Mouse (Mus musculus) limb, embryonic 14.5 days (tissue): ENCODE data around the gene Plekha7. TPM values are rescaled to one million over a fixed set of nuclear protein-coding genes. Genes with fewer than 3 reads are reported as not detected.

Experiments
- ATAC-seq: fragments of 200-750 bp; cut with Nextera tagmentation; 2 replicates; pipeline ENCODE4 v1.8.0; 2017; ENCODE audit warnings: low read depth, moderate number of reproducible peaks, moderate TSS enrichment; ENCODE audit not compliant: low FRiP score
- DNase-seq: peaks from one replicate; pipeline ENCODE4 v3.0.0-alpha.2; 2015; ENCODE audit warnings: low spot score
- H3K27ac ChIP-seq: fragments of 300-500 bp; sonication (generic); replicated peaks from 2 replicates; pipeline ENCODE4 v1.5.1; 2014; ENCODE audit warnings: low read depth, mild to moderate bottlenecking, low read length, moderate library complexity, mixed read lengths
- H3K27me3 ChIP-seq: fragments of 300-500 bp; sonication (generic); 2 replicates; pipeline ENCODE4 v1.6.1; 2014; ENCODE audit warnings: low read length, mixed read lengths; ENCODE audit not compliant: control insufficient read depth, insufficient read depth
- H3K36me3 ChIP-seq: fragments of 300-500 bp; sonication (generic); 2 replicates; pipeline ENCODE4 v1.6.1; 2014; ENCODE audit warnings: mild to moderate bottlenecking, low read length, moderate library complexity, mixed read lengths; ENCODE audit not compliant: control insufficient read depth, insufficient read depth
- H3K4me1 ChIP-seq: fragments of 300-500 bp; sonication (generic); 2 replicates; pipeline ENCODE4 v1.6.1; 2014; ENCODE audit warnings: antibody characterized with exemption, low read length, mixed read lengths; ENCODE audit not compliant: control insufficient read depth, insufficient read depth
- H3K4me2 ChIP-seq: fragments of 300-500 bp; sonication (generic); replicated peaks from 2 replicates; pipeline ENCODE4 v1.6.1; 2014; ENCODE audit warnings: low read depth, mild to moderate bottlenecking, low read length, moderate library complexity; ENCODE audit not compliant: severe bottlenecking
- H3K4me3 ChIP-seq: fragments of 300-500 bp; sonication (generic); replicated peaks from 2 replicates; pipeline ENCODE4 v1.5.1; 2014; ENCODE audit warnings: low read length
- H3K9ac ChIP-seq: fragments of 300-500 bp; sonication (generic); 2 replicates; pipeline ENCODE4 v1.6.1; 2014; ENCODE audit warnings: mild to moderate bottlenecking, low read depth, low read length, moderate library complexity; ENCODE audit not compliant: severe bottlenecking
- H3K9me3 ChIP-seq: fragments of 300-500 bp; sonication (generic); 2 replicates; pipeline ENCODE4 v1.6.1; 2016; ENCODE audit warnings: low read length; ENCODE audit not compliant: control insufficient read depth
- POLR2A ChIP-seq: fragments of 200-500 bp; IDR thresholded peaks from 2 replicates; pipeline ENCODE4 v1.8.0; 2012; ENCODE audit warnings: inconsistent platforms, mild to moderate bottlenecking, moderate library complexity, borderline replicate concordance; ENCODE audit not compliant: insufficient read depth, insufficient read length; ENCODE audit errors: extremely low read depth
- WGBS: fragments of 180-500 bp; shearing (Covaris S2); extraction: QIAGEN DNeasy Blood & Tissue Kit; methylation state at CpG from one replicate; pipeline ENCODE4 v1.1.7; 2014; 5-methylcytosine and 5-hydroxymethylcytosine counted together
- polyA plus RNA-seq, 2 experiments: library from polyadenylated mRNA; depleted of rRNA in 1 of 2; stranded (reverse) in 1 of 2; unstranded in 1 of 2; fragments of >200 nt; fragmentation: Nextera tagmentation in 1 of 2; extraction: Ambion mirVana in 1 of 2; gene quantifications; 2 replicates each; pipeline versions ENCODE4 v1.2.1 to v1.2.3; 2012 to 2014

Plekha7 gene
- polyA plus RNA-seq, 2 experiments, result 9.9 to 14.3 TPM

GRCm38 (mm10) chr7:116111546-116111945 is 196.6 kb downstream of the Plekha7 start:
- TF ChIP-seq POLR2A, result no peak
- H3K27ac ChIP-seq, result no peak overlapping the region
- DNase-seq (no peak), ATAC-seq (no peak)
- H3K36me3 ChIP-seq, result peaks cover 1% of the 10 kb centered on the region; the same call in 1 of the 2 replicates
- H3K9me3 ChIP-seq, result no peaks in the 10 kb centered on the region
- WGBS, result 81% methylated on average over 6 of the region's 6 CpGs
- no peaks in the 10 kb centered on the region for H3K4me1 ChIP-seq
- H3K4me3 ChIP-seq, result no peak overlapping the region
- H3K27me3 ChIP-seq, result no peaks in the 10 kb centered on the region
- H3K4me2 ChIP-seq, result no peak overlapping the region
- H3K9ac ChIP-seq, result no peak overlapping the region

DNA sequence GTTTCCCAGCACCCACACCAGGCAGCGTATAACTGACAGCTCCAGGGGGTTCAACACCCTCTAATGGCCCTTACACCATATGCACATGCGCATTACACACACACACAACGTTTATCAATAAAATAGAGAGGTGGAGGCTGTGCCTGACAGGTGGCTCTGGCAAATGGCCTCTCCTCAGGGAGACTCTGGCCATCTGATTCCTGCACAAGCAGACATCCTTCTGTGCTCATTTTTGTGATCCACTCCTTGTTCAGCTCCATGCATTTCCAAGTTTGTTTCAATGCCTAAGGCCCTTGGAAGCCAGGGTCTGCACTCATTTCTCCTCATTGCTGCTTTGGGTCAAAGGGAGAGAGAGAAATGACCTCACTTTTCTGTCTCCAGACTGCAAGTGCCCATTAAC is 197.5 kb downstream of the Plekha7 start:
- H3K27me3 ChIP-seq, result no peaks in the 10 kb centered on the region
- ATAC-seq (no peak), DNase-seq (no peak)
- no peaks in the 10 kb centered on the region for H3K9me3 ChIP-seq
- peaks cover 10% of the 10 kb centered on the region for H3K36me3 ChIP-seq
- H3K4me2 ChIP-seq, result no peak overlapping the region
- no peak overlapping the region for H3K27ac ChIP-seq
- no peak overlapping the region for H3K9ac ChIP-seq
- H3K4me3 ChIP-seq, result no peak overlapping the region
- TF ChIP-seq POLR2A, result no peak
- WGBS, result 72% methylated on average over 3 of the region's 3 CpGs
- H3K4me1 ChIP-seq, result no peaks in the 10 kb centered on the region

DNA sequence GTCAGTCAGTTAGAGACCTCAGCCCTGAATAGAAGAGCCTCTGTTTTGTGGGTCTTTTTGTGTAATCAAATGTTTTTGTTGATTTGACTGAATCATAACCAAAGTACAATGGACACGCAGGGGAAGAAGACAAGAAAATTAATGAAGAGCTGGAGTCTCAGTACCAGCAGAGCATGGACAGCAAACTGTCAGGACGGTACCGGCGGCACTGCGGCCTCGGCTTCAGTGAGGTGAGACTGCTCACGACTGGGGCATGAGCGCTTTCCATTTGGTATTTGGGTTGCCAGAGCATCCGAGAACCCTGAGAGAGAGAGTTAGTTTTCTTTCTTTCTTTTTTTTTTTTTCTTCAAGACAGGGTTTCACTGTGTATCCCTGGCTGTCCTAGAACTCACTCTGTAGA is 205.1 kb downstream of the Plekha7 start:
- ATAC-seq (no peak), DNase-seq (no peak)
- H3K27ac ChIP-seq, result no peak overlapping the region
- H3K36me3 ChIP-seq, result peaks cover 49% of the 10 kb centered on the region
- H3K27me3 ChIP-seq, result no peaks in the 10 kb centered on the region
- WGBS, result 98% methylated on average over 9 of the region's 9 CpGs
- H3K9me3 ChIP-seq, result no peaks in the 10 kb centered on the region
- H3K4me3 ChIP-seq, result no peak overlapping the region
- no peaks in the 10 kb centered on the region for H3K4me1 ChIP-seq
- TF ChIP-seq POLR2A, result no peak
- no peak overlapping the region for H3K9ac ChIP-seq
- H3K4me2 ChIP-seq, result no peak overlapping the region

GRCm38 (mm10) chr7:116099952-116100528 is 208.1 kb downstream of the Plekha7 start:
- Histone ChIP-seq H3K36me3 (peaks cover 32% of the 10 kb centered on the region), H3K27me3 (no peaks in the 10 kb centered on the region), H3K9me3 (no peaks in the 10 kb centered on the region), H3K4me1 (peaks cover 8% of the 10 kb centered on the region), H3K27ac (0 out of 2 replicates have a peak overlapping the region, but pooled peaks have one; percentile 2), H3K4me3 (no peak overlapping the region), H3K9ac (no peak overlapping the region), H3K4me2 (no peak overlapping the region)
- WGBS, result 94% methylated on average over 7 of the region's 7 CpGs
- DNase-seq (no peak), ATAC-seq (no peak)
- TF ChIP-seq POLR2A, result no peak

GRCm38 (mm10) chr7:116093466-116093850 is 214.7 kb downstream of the Plekha7 start:
- DNase-seq (peak; percentile 69), ATAC-seq (peak; percentile 86)
- H3K4me3 ChIP-seq, result peak overlapping the region; percentile 52
- no peaks in the 10 kb centered on the region for H3K27me3 ChIP-seq
- under 1% methylated on average over 19 of the region's 19 CpGs for WGBS
- peak overlapping the region; percentile 92 for H3K27ac ChIP-seq
- peaks cover 16% of the 10 kb centered on the region for H3K4me1 ChIP-seq
- H3K9ac ChIP-seq, result peak overlapping the region; percentile 73
- H3K9me3 ChIP-seq, result no peaks in the 10 kb centered on the region
- no peaks in the 10 kb centered on the region for H3K36me3 ChIP-seq
- peak overlapping the region; percentile 87 for H3K4me2 ChIP-seq
- TF ChIP-seq POLR2A, result no peak; the same call in 1 of the 2 replicates
